Mouse (Mus musculus): ENCODE measurements around the gene Praf2. TPM values are rescaled to one million over a fixed set of nuclear protein-coding genes. Genes with fewer than 3 reads are reported as not detected.

The Praf2 gene
- total RNA-seq, 2 experiments from 2014 or later = 85.0 to 98.9 TPM

- DNase-seq (ENCODE audit: low spot score in 2 of 2) = no peak
Measured at GRCm38 (mm10) chrX:7778450-7779244, 50.4 kb downstream of the Praf2 start.

- no peak for DNase-seq (ENCODE audit: low spot score in 2 of 2)
Measured at GRCm38 (mm10) chrX:7779294-7779693, 51.1 kb downstream of the Praf2 start.

Other genes with a start within 250 kb of the Praf2 start
- gene Foxp3, start 154.8 kb upstream of the Praf2 start, total RNA-seq (2021) = under 1 TPM; 0.21 to 0.22 TPM
- 10 to 100 TPM; 13.1 to 14.1 TPM for gene Ppp1r3f, start 154.2 kb upstream of the Praf2 start, total RNA-seq (2021)
- gene Ccdc22, start 122.9 kb upstream of the Praf2 start, total RNA-seq (2021) = 10 to 100 TPM; 21.3 to 23.4 TPM
- not detected for gene Cacna1f, start 121.4 kb upstream of the Praf2 start, total RNA-seq (2021)
- 1,000 to 10,000 TPM; 1,418 to 1,453 TPM for gene Syp, start 90.0 kb upstream of the Praf2 start, total RNA-seq (2021)
- 1 to 10 TPM; 2.0 TPM for gene Prickle3, start 71.2 kb upstream of the Praf2 start, total RNA-seq (2021)
- 10 to 100 TPM; 14.9 to 19.3 TPM for gene Plp2, start 57.0 kb upstream of the Praf2 start, total RNA-seq (2021)
- under 1 TPM in 1 of 2 experiments, not detected in 1; 0.42 TPM for gene Magix, start 47.2 kb upstream of the Praf2 start, total RNA-seq (2021)
- 10 to 100 TPM; 35.5 to 38.4 TPM for gene Gpkow, start 31.3 kb upstream of the Praf2 start, total RNA-seq (2021)
- gene Wdr45, start 14.1 kb upstream of the Praf2 start, total RNA-seq (2021) = 10 to 100 TPM; 34.3 to 41.8 TPM
- gene Gm45208, start 6.2 kb upstream of the Praf2 start, total RNA-seq (2021) = not detected
- gene Ccdc120, start 22.5 kb downstream of the Praf2 start, total RNA-seq (2021) = 10 to 100 TPM; 23.0 to 24.5 TPM
- 10 to 100 TPM; 28.8 to 38.6 TPM for gene Tfe3, start 34.1 kb downstream of the Praf2 start, total RNA-seq (2021)
- gene Gripap1, start 61.3 kb downstream of the Praf2 start, total RNA-seq (2021) = 10 to 100 TPM; 86.1 to 93.0 TPM
- gene Kcnd1, start 93.8 kb downstream of the Praf2 start, total RNA-seq (2021) = 10 to 100 TPM; 11.8 to 12.0 TPM
- gene Otud5, start 112.9 kb downstream of the Praf2 start, total RNA-seq (2021) = 10 to 100 TPM; 67.3 to 67.8 TPM
- 10 to 100 TPM; 39.1 to 39.9 TPM for gene Pim2, start 149.8 kb downstream of the Praf2 start, total RNA-seq (2021)
- gene Slc35a2, start 155.6 kb downstream of the Praf2 start, total RNA-seq (2021) = 10 to 100 TPM; 46.7 to 47.4 TPM
- gene Pqbp1, start 170.8 kb downstream of the Praf2 start, total RNA-seq (2021) = 10 to 100 TPM; 79.4 to 87.7 TPM
- gene Timm17b, start 170.9 kb downstream of the Praf2 start, total RNA-seq (2021) = 10 to 100 TPM; 31.8 to 33.2 TPM
- gene Gm10491, start 179.4 kb downstream of the Praf2 start, total RNA-seq (2021) = not detected
- not detected for gene Gm10490, start 181.1 kb downstream of the Praf2 start, total RNA-seq (2021)
- 100 to 1,000 TPM; 307 to 355 TPM for gene Pcsk1n, start 191.4 kb downstream of the Praf2 start, total RNA-seq (2021)
- gene Eras, start 200.2 kb downstream of the Praf2 start, total RNA-seq (2021) = not detected
- gene Hdac6, start 219.4 kb downstream of the Praf2 start, total RNA-seq (2021) = 10 to 100 TPM; 59.2 to 60.6 TPM
- gene Gata1, start 249.6 kb downstream of the Praf2 start, total RNA-seq (2021) = not detected